Mouse (Mus musculus) kidney, adult 2 months (tissue): ENCODE results near the gene Rrp9. TPM values are rescaled to one million over a fixed set of nuclear protein-coding genes. Genes with fewer than 3 reads are reported as not detected.

Source experiments
- DNase-seq: peaks from one replicate; pipeline ENCODE4 v3.0.0; 2021
- H3K27ac ChIP-seq: fragments of 200-500 bp; 2 replicates; pipeline ENCODE4 v1.5.1; 2012; ENCODE audit warnings: low read depth, low read length, control low read depth, inconsistent platforms; ENCODE audit not compliant: insufficient read depth
- H3K27me3 ChIP-seq: fragments of 200-500 bp; replicated peaks from 2 replicates; pipeline ENCODE4 v1.6.1; 2012; ENCODE audit warnings: mild to moderate bottlenecking, moderate library complexity, low read length, inconsistent platforms; ENCODE audit not compliant: control insufficient read depth, insufficient read depth
- H3K36me3 ChIP-seq: fragments of 200-500 bp; 2 replicates; pipeline ENCODE4 v1.6.1; 2012; ENCODE audit warnings: mild to moderate bottlenecking, moderate library complexity, low read length, inconsistent platforms; ENCODE audit not compliant: control insufficient read depth, insufficient read depth
- H3K4me1 ChIP-seq: fragments of 200-500 bp; 2 replicates; pipeline ENCODE4 v1.6.1; 2011; ENCODE audit warnings: low read length; ENCODE audit not compliant: control insufficient read depth, insufficient read depth
- H3K4me3 ChIP-seq: fragments of 200-500 bp; 2 replicates; pipeline ENCODE4 v1.5.1; 2011; ENCODE audit warnings: mild to moderate bottlenecking, low read depth, low read length, control low read depth; ENCODE audit not compliant: insufficient read depth
- CTCF ChIP-seq: fragments of 200-500 bp; conservative IDR thresholded peaks from 2 replicates; pipeline ENCODE4 v1.5.1; 2011; ENCODE audit warnings: low read depth, mild to moderate bottlenecking, control low read depth, low read length, moderate library complexity, mixed read lengths; ENCODE audit not compliant: insufficient read depth, insufficient read length
- POLR2A ChIP-seq: fragments of 200-500 bp; IDR thresholded peaks from one replicate; pipeline ENCODE4 v1.6.1; 2011; ENCODE audit warnings: low read depth, low read length, control low read depth
- WGBS: fragments of 180-500 bp; shearing (Covaris S2); methylation state at CpG from one replicate; pipeline ENCODE4 v1.1.7; 2018; 5-methylcytosine and 5-hydroxymethylcytosine counted together
- polyA plus RNA-seq: library from polyadenylated mRNA; depleted of rRNA; stranded (reverse); fragments of >200 nt; gene quantifications from 2 replicates; pipeline ENCODE4 v1.2.3, GENCODE M21; 2012

Gene Rrp9
- polyA plus RNA-seq, 1 experiment = 17.5 TPM

- Histone ChIP-seq H3K4me1 (no peaks in the 10 kb centered on the region), H3K27me3 (no peaks in the 10 kb centered on the region), H3K4me3 (no peak overlapping the region), H3K36me3 (no peaks in the 10 kb centered on the region), H3K27ac (no peak overlapping the region)
- DNase-seq = no peak
- 97% methylated on average over 12 of the region's 12 CpGs for WGBS
- TF ChIP-seq POLR2A (no peak), CTCF (no peak)
Observed at GRCm38 (mm10) chr9:106462430-106462800, 13.3 kb upstream of the Rrp9 start.

GRCm38 (mm10) chr9:106463122-106464063, 12.4 kb upstream of the Rrp9 start:
- no peak overlapping the region for H3K27ac ChIP-seq
- H3K4me3 ChIP-seq = no peak overlapping the region
- H3K27me3 ChIP-seq = no peaks in the 10 kb centered on the region
- 90% methylated on average over 21 of the region's 21 CpGs for WGBS
- no peaks in the 10 kb centered on the region for H3K4me1 ChIP-seq
- no peak for DNase-seq
- TF ChIP-seq CTCF (no peak), POLR2A (no peak)
- no peaks in the 10 kb centered on the region for H3K36me3 ChIP-seq

- Histone ChIP-seq H3K27me3 (no peaks in the 10 kb centered on the region), H3K4me1 (no peaks in the 10 kb centered on the region), H3K4me3 (peak overlapping the region; percentile 61), H3K36me3 (no peaks in the 10 kb centered on the region), H3K27ac (no peak overlapping the region)
- TF ChIP-seq POLR2A = no peak
- TF ChIP-seq CTCF = no peak
- peak; percentile 55 for DNase-seq
- 3% methylated on average over 98 of the region's 99 CpGs for WGBS
Observed at GRCm38 (mm10) chr9:106464751-106465541, 10.8 kb upstream of the Rrp9 start.

GRCm38 (mm10) chr9:106465571-106466200, 10.1 kb upstream of the Rrp9 start, which contains the start of gene Gpr62:
TSS of gene Gpr62 (minus strand) at chr9:106465938.
- Histone ChIP-seq H3K4me3 (peak within 1 kb of the TSS; percentile 61), H3K27me3 (no peaks in the 10 kb centered on the region), H3K4me1 (no peaks in the 10 kb centered on the region), H3K27ac (no peak within 1 kb of the TSS), H3K36me3 (no peaks in the 10 kb centered on the region)
- 23% methylated on average over 26 of the region's 26 CpGs for WGBS
- DNase-seq = no peak
- TF ChIP-seq CTCF = no peak

GRCm38 (mm10) chr9:106466721-106467120, 9.0 kb upstream of the Rrp9 start:
- no peak for DNase-seq
- Histone ChIP-seq H3K4me1 (no peaks in the 10 kb centered on the region), H3K27me3 (no peaks in the 10 kb centered on the region), H3K36me3 (no peaks in the 10 kb centered on the region), H3K27ac (no peak overlapping the region), H3K4me3 (no peak overlapping the region)
- WGBS = 89% methylated on average over 6 of the region's 6 CpGs
- no peak for TF ChIP-seq POLR2A
- TF ChIP-seq CTCF = no peak

GRCm38 (mm10) chr9:106467746-106468145, 8.0 kb upstream of the Rrp9 start:
- DNase-seq = no peak
- H3K4me1 ChIP-seq = no peaks in the 10 kb centered on the region
- TF ChIP-seq POLR2A (no peak), CTCF (no peak)
- H3K36me3 ChIP-seq = no peaks in the 10 kb centered on the region
- no peak overlapping the region for H3K4me3 ChIP-seq
- H3K27ac ChIP-seq = no peak overlapping the region
- 94% methylated on average over 7 of the region's 7 CpGs for WGBS
- no peaks in the 10 kb centered on the region for H3K27me3 ChIP-seq
